Mouse (Mus musculus): ENCODE data around the gene Cltrn.

DNA sequence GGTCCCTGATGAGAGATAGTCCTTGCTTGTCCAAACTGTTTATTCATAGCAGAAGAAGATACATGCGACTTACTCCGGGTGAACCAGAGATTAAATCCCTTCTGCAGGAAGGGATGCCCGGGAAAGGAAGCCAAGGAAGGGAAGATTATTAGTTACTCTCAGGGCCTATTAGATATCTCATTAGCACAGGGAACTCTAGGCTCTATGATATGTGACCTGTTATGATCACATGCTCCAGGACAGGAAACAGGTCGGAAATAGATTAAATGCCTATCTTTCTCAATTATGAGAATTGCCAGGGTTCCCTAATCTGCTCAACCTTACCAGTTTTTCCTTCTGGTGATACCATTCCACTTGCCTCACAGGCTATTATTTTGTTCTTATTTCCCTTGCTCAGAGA lies 32.9 kb upstream of the Cltrn start:
- TF ChIP-seq CTCF (conservative IDR thresholded peaks at IDR 0.05 in 1 of 2, IDR thresholded peaks at IDR 0.05 in 1 of 2; ENCODE audit: low read depth in 2 of 2, low read length in 2 of 2) (no peak), TCF12 (IDR thresholded peaks at IDR 0.05; ENCODE audit: low read depth, low read length) (no peak), ZC3H11A (IDR thresholded peaks at IDR 0.05; ENCODE audit: low read depth, low read length) (no peak), E2F4 (IDR thresholded peaks at IDR 0.05; ENCODE audit: insufficient replicate concordance, low read depth, low read length) (no peak), CHD1 (IDR thresholded peaks at IDR 0.05; ENCODE audit: low read depth, low read length) (no peak), NELFE (IDR thresholded peaks at IDR 0.05; ENCODE audit: low read depth, low read length) (no peak)
